Mouse (Mus musculus) megakaryocyte-erythroid progenitor cell, adult 5 weeks (primary cell): ENCODE measurements around the gene Hist1h4k. TPM values are rescaled to one million over a fixed set of nuclear protein-coding genes. Genes with fewer than 3 reads are reported as not detected.

ENCODE experiments used
- polyA plus RNA-seq: library from polyadenylated mRNA; stranded (reverse); fragments of >175 nt; gene quantifications from 2 replicates; pipeline ENCODE4 v1.2.3, GENCODE M21; 2012

Gene Hist1h4k
- 19.1 and 29.2 TPM in 2 replicates for polyA plus RNA-seq

GRCm38 (mm10) chr13:21750159-21751017 lies at the start of gene Hist1h4k:
TSS of gene Hist1h4k (minus strand) at chr13:21750505.

GRCm38 (mm10) chr13:21786899-21787629 lies 36.8 kb upstream of the Hist1h4k start, which contains the start of the genes Hist1h2an and Hist1h2bp:
TSS of gene Hist1h2an (minus strand) at chr13:21787218.
TSS of gene Hist1h2bp (plus strand) at chr13:21787461.

GRCm38 (mm10) chr13:21783255-21783617 lies 32.9 kb upstream of the Hist1h4k start, which contains the start of gene Hist1h3i:
TSS of gene Hist1h3i (minus strand) at chr13:21783370.

GRCm38 (mm10) chr13:21779767-21780731 lies 29.7 kb upstream of the Hist1h4k start, which contains the start of gene Hist1h1b:
TSS of gene Hist1h1b (minus strand) at chr13:21780625.

GRCm38 (mm10) chr13:21753524-21754285 lies 3.4 kb upstream of the Hist1h4k start, which contains the start of the genes Hist1h2ak and Hist1h2bn:
TSS of gene Hist1h2ak (minus strand) at chr13:21753827.
TSS of gene Hist1h2bn (plus strand) at chr13:21754123.

GRCm38 (mm10) chr13:21734906-21735767 lies 15.2 kb downstream of the Hist1h4k start, which contains the start of gene Hist1h4j:
TSS of gene Hist1h4j (plus strand) at chr13:21735064.

GRCm38 (mm10) chr13:21721757-21722372 lies 28.4 kb downstream of the Hist1h4k start, which contains the start of gene Hist1h2bm:
TSS of gene Hist1h2bm (plus strand) at chr13:21722044.

GRCm38 (mm10) chr13:21717397-21718357 lies 32.6 kb downstream of the Hist1h4k start, which contains the start of gene Hist1h3h:
TSS of gene Hist1h3h (plus strand) at chr13:21717659.

GRCm38 (mm10) chr13:21715864-21716539 lies 34.3 kb downstream of the Hist1h4k start, which contains the start of the genes Hist1h2bl and Hist1h2ai:
TSS of gene Hist1h2bl (minus strand) at chr13:21716143.
TSS of gene Hist1h2ai (plus strand) at chr13:21716422.

Other genes starting within 250 kb of the Hist1h4k start
- 31.4 and 32.2 TPM in 2 replicates for gene Gm11273, start 249.1 kb downstream of the Hist1h4k start, polyA plus RNA-seq
- gene Zkscan8, start 219.4 kb downstream of the Hist1h4k start, polyA plus RNA-seq, result 1.0 and 1.8 TPM in 2 replicates
- gene Olfr1366, start 207.7 kb downstream of the Hist1h4k start, polyA plus RNA-seq, result not detected in 2 replicates
- gene Olfr1535, start 190.6 kb downstream of the Hist1h4k start, polyA plus RNA-seq, result not detected in 2 replicates
- gene Olfr1364, start 168.7 kb downstream of the Hist1h4k start, polyA plus RNA-seq, result not detected in 2 replicates
- not detected in 2 replicates for gene Olfr1362, start 136.5 kb downstream of the Hist1h4k start, polyA plus RNA-seq
- gene Olfr11, start 108.0 kb downstream of the Hist1h4k start, polyA plus RNA-seq, result not detected in 2 replicates
- 0.03 TPM in 1 of 2 replicates, not detected in the other for gene Olfr1361, start 87.1 kb downstream of the Hist1h4k start, polyA plus RNA-seq
- not detected in 2 replicates for gene Olfr1360, start 73.1 kb downstream of the Hist1h4k start, polyA plus RNA-seq
- not detected in 2 replicates for gene Olfr1359, start 52.4 kb downstream of the Hist1h4k start, polyA plus RNA-seq
- gene Hist1h2bl, start 34.4 kb downstream of the Hist1h4k start, polyA plus RNA-seq, result 1.1 and 2.1 TPM in 2 replicates
- gene Hist1h2ai, start 34.1 kb downstream of the Hist1h4k start, polyA plus RNA-seq, result 16.6 and 27.9 TPM in 2 replicates
- 27.0 and 31.9 TPM in 2 replicates for gene Hist1h3h, start 32.8 kb downstream of the Hist1h4k start, polyA plus RNA-seq
- 1.7 and 4.9 TPM in 2 replicates for gene Hist1h2bm, start 28.5 kb downstream of the Hist1h4k start, polyA plus RNA-seq
- 2.5 and 5.2 TPM in 2 replicates for gene Hist1h4j, start 15.4 kb downstream of the Hist1h4k start, polyA plus RNA-seq
- gene Hist1h2ak, start 3.3 kb upstream of the Hist1h4k start, polyA plus RNA-seq, result 83.4 and 107 TPM in 2 replicates
- 6.8 and 17.1 TPM in 2 replicates for gene Hist1h2bn, start 3.6 kb upstream of the Hist1h4k start, polyA plus RNA-seq
- 5.0 and 8.4 TPM in 2 replicates for gene Hist1h1b, start 30.1 kb upstream of the Hist1h4k start, polyA plus RNA-seq
- gene Hist1h3i, start 32.9 kb upstream of the Hist1h4k start, polyA plus RNA-seq, result 37.8 and 49.3 TPM in 2 replicates
- gene Hist1h2an, start 36.7 kb upstream of the Hist1h4k start, polyA plus RNA-seq, result 29.4 and 41.7 TPM in 2 replicates
- 0.74 TPM in 2 replicates for gene Hist1h2bp, start 37.0 kb upstream of the Hist1h4k start, polyA plus RNA-seq
- gene Hist1h2bq, start 59.7 kb upstream of the Hist1h4k start, polyA plus RNA-seq, result 2.3 and 7.9 TPM in 2 replicates
- 9,267 and 13,368 TPM in 2 replicates for gene Hist1h2ao, start 60.0 kb upstream of the Hist1h4k start, polyA plus RNA-seq
- gene Hist1h4m, start 61.2 kb upstream of the Hist1h4k start, polyA plus RNA-seq, result 48.0 and 58.9 TPM in 2 replicates
- gene Hist1h4n, start 81.7 kb upstream of the Hist1h4k start, polyA plus RNA-seq, result 4.8 and 10.5 TPM in 2 replicates
- 6,142 and 6,696 TPM in 2 replicates for gene Hist1h2ap, start 83.0 kb upstream of the Hist1h4k start, polyA plus RNA-seq
- 5.8 TPM in 1 of 2 replicates, not detected in the other for gene Hist1h2br, start 83.2 kb upstream of the Hist1h4k start, polyA plus RNA-seq
- gene Zfp184, start 194.6 kb upstream of the Hist1h4k start, polyA plus RNA-seq, result 0.39 and 0.64 TPM in 2 replicates
- gene Pom121l2, start 230.7 kb upstream of the Hist1h4k start, polyA plus RNA-seq, result 0.06 TPM in 1 of 2 replicates, not detected in the other